Mouse (Mus musculus): ENCODE data around the gene Cyp2b19.
"Not testable (repeated sequence)": the region's sequence is repeated elsewhere in the genome, so short reads cannot be mapped to it uniquely, and the experiment has no call there.

Cyp2b19 gene

GRCm38 (mm10) chr7:26756842-26757241, at the start of gene Cyp2b19:
Cyp2b19 (plus strand) TSS chr7:26757142.
- no peak for DNase-seq

- no peak for DNase-seq
These were observed 45.9 kb upstream of the Cyp2b19 start for GRCm38 (mm10) chr7:26711061-26711460.

GRCm38 (mm10) chr7:26738940-26739339, 18.0 kb upstream of the Cyp2b19 start:
- DNase-seq: no peak

- DNase-seq: no peak
These were observed 13.0 kb upstream of the Cyp2b19 start for GRCm38 (mm10) chr7:26743948-26744347.

GRCm38 (mm10) chr7:26745486-26745885, 11.5 kb upstream of the Cyp2b19 start:
- DNase-seq: no peak

- peak; percentile 31 for DNase-seq
These were observed 10.1 kb downstream of the Cyp2b19 start for GRCm38 (mm10) chr7:26767084-26767483.

GRCm38 (mm10) chr7:26769881-26770470, 13.0 kb downstream of the Cyp2b19 start:
- no peak for DNase-seq

GRCm38 (mm10) chr7:26772866-26773586, 16.1 kb downstream of the Cyp2b19 start:
- DNase-seq: no peak

- peak; percentile 29 for DNase-seq
These were observed 18.9 kb downstream of the Cyp2b19 start for GRCm38 (mm10) chr7:26775866-26776265.

GRCm38 (mm10) chr7:26777806-26778205, 20.9 kb downstream of the Cyp2b19 start:
- no peak for DNase-seq

GRCm38 (mm10) chr7:26778474-26778873, 21.5 kb downstream of the Cyp2b19 start:
- peak; percentile 67 for DNase-seq

GRCm38 (mm10) chr7:26779799-26780416, 23.0 kb downstream of the Cyp2b19 start:
- no peak for DNase-seq

- DNase-seq: no peak
These were observed 23.6 kb downstream of the Cyp2b19 start for GRCm38 (mm10) chr7:26780510-26780909.

GRCm38 (mm10) chr7:26780998-26781766, 24.2 kb downstream of the Cyp2b19 start:
- DNase-seq: no peak

GRCm38 (mm10) chr7:26781767-26782131, 24.8 kb downstream of the Cyp2b19 start:
- DNase-seq: no peak

GRCm38 (mm10) chr7:26783163-26783562, 26.2 kb downstream of the Cyp2b19 start:
- DNase-seq: peak; percentile 95

GRCm38 (mm10) chr7:26786013-26786412, 29.1 kb downstream of the Cyp2b19 start:
- DNase-seq: not testable (repeated sequence)

- no peak for DNase-seq
These were observed 33.0 kb downstream of the Cyp2b19 start for GRCm38 (mm10) chr7:26789984-26790383.

- no peak for DNase-seq
These were observed 43.2 kb downstream of the Cyp2b19 start for GRCm38 (mm10) chr7:26800104-26800503.

- DNase-seq: no peak
These were observed 44.1 kb downstream of the Cyp2b19 start for GRCm38 (mm10) chr7:26800996-26801395.

- DNase-seq: no peak
These were observed 51.6 kb downstream of the Cyp2b19 start, which contains the start of gene Cyp2g1 for GRCm38 (mm10) chr7:26808592-26808991. Cyp2g1 (plus strand) TSS chr7:26808892.

Measured in kidney, adult 11 months (tissue).